Mouse (Mus musculus) olfactory bulb, adult 2 months (tissue): Measurements from ENCODE around the gene Gm49321.

Experiments
- CTCF ChIP-seq: fragments of 200-500 bp; IDR thresholded peaks from 2 replicates; pipeline ENCODE4 v1.5.1; 2012; ENCODE audit warnings: low read depth, mild to moderate bottlenecking, low read length, moderate library complexity; ENCODE audit not compliant: insufficient read depth
- POLR2A ChIP-seq: fragments of 200-500 bp; IDR thresholded peaks from 2 replicates; pipeline ENCODE4 v1.6.1; 2012; ENCODE audit warnings: mild to moderate bottlenecking, low read depth, low read length, moderate library complexity; ENCODE audit not compliant: insufficient read depth

DNA sequence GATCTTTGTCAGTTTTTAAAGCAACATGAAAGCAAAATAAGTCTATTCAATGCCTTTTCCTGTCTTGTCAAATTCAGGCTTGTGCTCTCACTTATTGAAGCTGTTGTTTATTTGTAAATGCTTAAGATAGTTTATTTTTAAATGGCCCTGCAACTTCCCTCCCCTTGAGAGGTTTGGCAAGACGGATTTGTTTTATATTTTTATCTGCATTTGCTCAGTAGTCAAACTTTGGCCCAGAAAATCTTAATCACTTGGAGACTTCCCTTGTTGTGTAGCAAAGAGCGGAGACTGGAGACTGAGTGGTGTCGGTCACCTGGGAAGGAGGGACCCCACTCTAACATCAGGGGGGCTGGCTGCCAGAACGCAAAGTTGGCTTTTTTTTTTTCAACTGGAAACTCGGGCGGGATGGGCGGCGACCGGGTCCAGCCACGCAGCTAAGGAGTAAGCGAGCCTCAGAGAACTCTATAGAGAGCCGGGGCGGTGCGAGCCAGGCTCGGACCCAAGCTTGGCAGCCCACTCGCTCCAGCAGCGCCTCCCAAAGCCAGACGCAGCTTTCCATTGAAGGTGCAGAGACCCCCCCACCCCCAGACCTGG lies 30.3 kb upstream of the Gm49321 start:
- no peak for TF ChIP-seq POLR2A
- no peak for TF ChIP-seq CTCF
